Mouse (Mus musculus) C2C12 (cell line): ENCODE data around the gene Emb. TPM values are rescaled to one million over a fixed set of nuclear protein-coding genes. Genes with fewer than 3 reads are reported as not detected.
A peak's percentile ranks its signal among the peaks of the same experiment; 100 is the strongest.

Source experiments
- H3K27me3 ChIP-seq: one replicate; pipeline ENCODE4 v1.6.1; 2011; ENCODE audit not compliant: control insufficient read depth, insufficient read depth, insufficient read length
- H3K36me3 ChIP-seq: one replicate; pipeline ENCODE4 v1.6.1; 2011; ENCODE audit not compliant: control insufficient read depth, insufficient read depth
- H3K4me3 ChIP-seq: one replicate; pipeline ENCODE4 v1.5.1; 2011; ENCODE audit warnings: mild to moderate bottlenecking, control low read depth; ENCODE audit not compliant: poor library complexity, insufficient read depth, severe bottlenecking
- H3K79me2 ChIP-seq: one replicate; pipeline ENCODE4 v1.6.1; 2011; ENCODE audit not compliant: control insufficient read depth, insufficient read depth
- H3K79me3 ChIP-seq: one replicate; pipeline ENCODE4 v1.6.1; 2011; ENCODE audit warnings: low read depth, control low read depth
- H3ac ChIP-seq: one replicate; pipeline ENCODE3; 2011; ENCODE audit warnings: low read depth; ENCODE audit not compliant: control insufficient read depth, insufficient read length
- CEBPB ChIP-seq: IDR thresholded peaks from one replicate; pipeline ENCODE4 v1.6.1; 2011; ENCODE audit warnings: low read depth, mild to moderate bottlenecking, control low read depth, moderate library complexity
- CTCF ChIP-seq: IDR thresholded peaks from one replicate; pipeline ENCODE4 v1.5.1; 2011; ENCODE audit not compliant: control insufficient read depth, insufficient read depth, insufficient read length
- FOSL1 ChIP-seq: IDR thresholded peaks from one replicate; pipeline ENCODE4 v1.8.0; 2011; ENCODE audit warnings: mild to moderate bottlenecking, low read length; ENCODE audit not compliant: poor library complexity, insufficient read depth, severe bottlenecking
- MAX ChIP-seq: IDR thresholded peaks from one replicate; pipeline ENCODE4 v1.6.1; 2011; ENCODE audit warnings: mild to moderate bottlenecking, control low read depth
- MYOD1 ChIP-seq: IDR thresholded peaks from one replicate; pipeline ENCODE4 v1.6.1; 2011; ENCODE audit warnings: low read depth; ENCODE audit not compliant: control insufficient read depth, insufficient read length
- MYOG ChIP-seq: IDR thresholded peaks from one replicate; pipeline ENCODE4 v1.6.1; 2011; ENCODE audit not compliant: control insufficient read depth, insufficient read length; ENCODE audit errors: extremely low read depth
- USF1 ChIP-seq: IDR thresholded peaks from one replicate; pipeline ENCODE4 v1.6.1; 2011; ENCODE audit warnings: low read depth, mild to moderate bottlenecking, control low read depth, moderate library complexity
- polyA plus RNA-seq: library from polyadenylated mRNA; unstranded; fragments of >200 nt; fragmentation: generic; extraction: Trizol; gene quantifications from one replicate; pipeline ENCODE4 v1.2.1, GENCODE M21; 2012; ENCODE audit warnings: missing spikeins

Gene Emb
- polyA plus RNA-seq, 1 experiment, result 9.5 TPM

- no peaks in the 10 kb centered on the region for H3K36me3 ChIP-seq
- no peaks in the 10 kb centered on the region for H3K27me3 ChIP-seq
- no peak overlapping the region for H3ac ChIP-seq
- no peaks in the 10 kb centered on the region for H3K79me3 ChIP-seq
- TF ChIP-seq MYOG (no peak), CTCF (no peak), MYOD1 (no peak), MAX (no peak), CEBPB (no peak)
- no peak overlapping the region for H3K4me3 ChIP-seq
- H3K79me2 ChIP-seq, result no peaks in the 10 kb centered on the region
These were observed 75.7 kb downstream of the Emb start for GRCm38 (mm10) chr13:117284036-117284435.

- Histone ChIP-seq H3K27me3 (no peaks in the 10 kb centered on the region), H3K79me3 (no peaks in the 10 kb centered on the region), H3K36me3 (no peaks in the 10 kb centered on the region), H3ac (no peak overlapping the region), H3K79me2 (no peaks in the 10 kb centered on the region), H3K4me3 (no peak overlapping the region)
- TF ChIP-seq FOSL1, result no peak
These were observed 78.6 kb downstream of the Emb start for GRCm38 (mm10) chr13:117286939-117287338.

- Histone ChIP-seq H3K79me3 (no peaks in the 10 kb centered on the region), H3ac (no peak overlapping the region), H3K27me3 (no peaks in the 10 kb centered on the region), H3K79me2 (no peaks in the 10 kb centered on the region), H3K4me3 (no peak overlapping the region), H3K36me3 (no peaks in the 10 kb centered on the region)
- TF ChIP-seq MAX, result no peak
- no peak for TF ChIP-seq CTCF
- TF ChIP-seq CEBPB, result no peak
- no peak for TF ChIP-seq MYOG
- no peak for TF ChIP-seq FOSL1
- TF ChIP-seq MYOD1, result no peak
These were observed 79.1 kb downstream of the Emb start for GRCm38 (mm10) chr13:117287400-117287799.

GRCm38 (mm10) chr13:117289494-117290270, 81.3 kb downstream of the Emb start:
- Histone ChIP-seq H3K4me3 (no peak overlapping the region), H3K79me3 (no peaks in the 10 kb centered on the region), H3K79me2 (no peaks in the 10 kb centered on the region), H3K36me3 (no peaks in the 10 kb centered on the region), H3ac (no peak overlapping the region), H3K27me3 (no peaks in the 10 kb centered on the region)
- no peak for TF ChIP-seq CEBPB
- no peak for TF ChIP-seq FOSL1
- TF ChIP-seq MYOD1, result no peak
- TF ChIP-seq USF1, result peak; percentile 54
- no peak for TF ChIP-seq MAX
- no peak for TF ChIP-seq MYOG
- TF ChIP-seq CTCF, result peak; percentile 13

GRCm38 (mm10) chr13:117311446-117312225, 103.3 kb downstream of the Emb start:
- Histone ChIP-seq H3K36me3 (no peaks in the 10 kb centered on the region), H3ac (no peak overlapping the region), H3K27me3 (no peaks in the 10 kb centered on the region), H3K4me3 (no peak overlapping the region), H3K79me2 (no peaks in the 10 kb centered on the region), H3K79me3 (no peaks in the 10 kb centered on the region)
- TF ChIP-seq CTCF (peak; percentile 50), CEBPB (no peak)

Other genes starting within 250 kb of the Emb start
- 7.7 TPM for gene Parp8, start 183.0 kb upstream of the Emb start, polyA plus RNA-seq
- gene Gm17509, start 12.5 kb downstream of the Emb start, polyA plus RNA-seq, result 0.04 TPM